Mouse (Mus musculus) thymus, adult 2 months (tissue): ENCODE data around the gene Gm20388. TPM values are rescaled to one million over a fixed set of nuclear protein-coding genes. Genes with fewer than 3 reads are reported as not detected.

Experiments used
- DNase-seq: peaks from one replicate; pipeline ENCODE4 v3.0.0; 2021
- H3K27ac ChIP-seq: fragments of 200-500 bp; 2 replicates; pipeline ENCODE4 v1.5.1; 2012; ENCODE audit warnings: low read length, control low read depth; ENCODE audit not compliant: control insufficient read depth, insufficient read depth
- H3K27me3 ChIP-seq: fragments of 200-500 bp; 2 replicates; pipeline ENCODE4 v1.6.1; 2012; ENCODE audit warnings: mild to moderate bottlenecking, low read length, moderate library complexity, mixed read lengths; ENCODE audit not compliant: control insufficient read depth, insufficient read depth
- H3K36me3 ChIP-seq: fragments of 200-500 bp; 2 replicates; pipeline ENCODE4 v1.6.1; 2012; ENCODE audit warnings: mild to moderate bottlenecking, low read length, moderate library complexity; ENCODE audit not compliant: control insufficient read depth, insufficient read depth
- H3K4me1 ChIP-seq: fragments of 200-500 bp; replicated peaks from 2 replicates; pipeline ENCODE4 v1.6.1; 2012; ENCODE audit warnings: low read length; ENCODE audit not compliant: control insufficient read depth, insufficient read depth
- H3K4me3 ChIP-seq: fragments of 200-500 bp; 2 replicates; pipeline ENCODE4 v1.5.1; 2012; ENCODE audit warnings: mild to moderate bottlenecking, low read length, control low read depth, moderate library complexity; ENCODE audit not compliant: control insufficient read depth, insufficient read depth
- CTCF ChIP-seq: fragments of 200-500 bp; IDR thresholded peaks from 2 replicates; pipeline ENCODE4 v1.5.1; 2012; ENCODE audit warnings: mild to moderate bottlenecking, control low read depth, low read length, moderate library complexity, borderline replicate concordance; ENCODE audit not compliant: control insufficient read depth, poor library complexity, insufficient read depth; ENCODE audit errors: extremely low read depth
- POLR2A ChIP-seq: fragments of 200-500 bp; IDR thresholded peaks from 2 replicates; pipeline ENCODE4 v1.6.1; 2012; ENCODE audit warnings: mild to moderate bottlenecking, low read length, control low read depth, moderate library complexity; ENCODE audit not compliant: control insufficient read depth, poor library complexity, insufficient read depth; ENCODE audit errors: extremely low read depth
- WGBS: fragments of 180-500 bp; shearing (Covaris S2); methylation state at CpG from one replicate; pipeline ENCODE4 v1.1.7; 2018; 5-methylcytosine and 5-hydroxymethylcytosine counted together
- polyA plus RNA-seq: library from polyadenylated mRNA; depleted of rRNA; stranded (reverse); fragments of >200 nt; gene quantifications from 2 replicates; pipeline ENCODE4 v1.2.3, GENCODE M21; 2012

The Gm20388 gene
- polyA plus RNA-seq, 1 experiment, result 103 TPM

DNA sequence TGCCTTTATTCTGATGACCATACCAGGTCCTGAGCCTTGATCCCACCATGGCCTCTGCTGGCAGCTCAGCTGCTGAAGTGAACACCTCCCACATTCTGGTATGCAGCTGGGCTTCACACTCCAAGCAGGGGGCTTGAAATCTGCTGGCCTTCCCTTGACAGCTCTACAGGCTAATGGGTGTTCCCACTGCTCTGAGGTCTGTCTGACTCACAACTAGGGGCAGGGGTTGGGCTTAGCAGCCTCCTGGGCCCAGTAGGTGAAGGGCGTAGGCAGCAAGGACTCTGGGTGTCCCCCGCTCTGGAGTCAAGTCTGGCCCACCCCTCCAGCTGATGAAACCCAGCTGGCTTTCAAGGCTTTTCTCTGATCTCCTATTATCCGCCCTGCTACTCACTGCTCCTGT lies 1550.6 kb downstream of the Gm20388 start:
- H3K4me3 ChIP-seq, result no peak overlapping the region
- H3K27me3 ChIP-seq, result no peaks in the 10 kb centered on the region
- TF ChIP-seq CTCF (no peak), POLR2A (no peak)
- no peak for DNase-seq
- H3K4me1 ChIP-seq, result no peaks in the 10 kb centered on the region
- WGBS, result 80% methylated on average over 3 of the region's 3 CpGs
- no peak overlapping the region for H3K27ac ChIP-seq
- H3K36me3 ChIP-seq, result no peaks in the 10 kb centered on the region

DNA sequence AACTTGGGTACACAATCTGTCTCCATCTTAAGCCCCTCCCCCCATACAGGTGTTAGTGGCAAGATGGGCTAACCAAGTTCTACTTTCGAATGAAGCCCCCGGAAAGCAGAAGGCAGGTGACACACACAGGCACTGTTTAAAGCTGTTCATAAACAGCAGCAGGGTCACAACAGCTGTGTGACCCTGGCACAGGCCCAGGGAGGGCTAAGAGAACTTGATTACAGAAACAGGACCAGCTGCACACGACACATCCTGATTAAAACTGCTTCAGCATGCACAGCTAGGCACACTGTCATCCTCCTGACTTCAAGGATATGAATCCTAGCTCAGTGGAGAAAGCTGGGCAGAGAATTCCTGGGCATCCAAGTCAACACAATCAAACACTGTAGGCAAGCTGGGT lies 1551.5 kb downstream of the Gm20388 start:
- no peaks in the 10 kb centered on the region for H3K27me3 ChIP-seq
- TF ChIP-seq CTCF (no peak), POLR2A (no peak)
- DNase-seq, result no peak
- H3K27ac ChIP-seq, result no peak overlapping the region
- H3K36me3 ChIP-seq, result no peaks in the 10 kb centered on the region
- no peaks in the 10 kb centered on the region for H3K4me1 ChIP-seq
- 57% methylated on average over 3 of the region's 3 CpGs for whole genome bisulfite sequencing
- no peak overlapping the region for H3K4me3 ChIP-seq

DNA sequence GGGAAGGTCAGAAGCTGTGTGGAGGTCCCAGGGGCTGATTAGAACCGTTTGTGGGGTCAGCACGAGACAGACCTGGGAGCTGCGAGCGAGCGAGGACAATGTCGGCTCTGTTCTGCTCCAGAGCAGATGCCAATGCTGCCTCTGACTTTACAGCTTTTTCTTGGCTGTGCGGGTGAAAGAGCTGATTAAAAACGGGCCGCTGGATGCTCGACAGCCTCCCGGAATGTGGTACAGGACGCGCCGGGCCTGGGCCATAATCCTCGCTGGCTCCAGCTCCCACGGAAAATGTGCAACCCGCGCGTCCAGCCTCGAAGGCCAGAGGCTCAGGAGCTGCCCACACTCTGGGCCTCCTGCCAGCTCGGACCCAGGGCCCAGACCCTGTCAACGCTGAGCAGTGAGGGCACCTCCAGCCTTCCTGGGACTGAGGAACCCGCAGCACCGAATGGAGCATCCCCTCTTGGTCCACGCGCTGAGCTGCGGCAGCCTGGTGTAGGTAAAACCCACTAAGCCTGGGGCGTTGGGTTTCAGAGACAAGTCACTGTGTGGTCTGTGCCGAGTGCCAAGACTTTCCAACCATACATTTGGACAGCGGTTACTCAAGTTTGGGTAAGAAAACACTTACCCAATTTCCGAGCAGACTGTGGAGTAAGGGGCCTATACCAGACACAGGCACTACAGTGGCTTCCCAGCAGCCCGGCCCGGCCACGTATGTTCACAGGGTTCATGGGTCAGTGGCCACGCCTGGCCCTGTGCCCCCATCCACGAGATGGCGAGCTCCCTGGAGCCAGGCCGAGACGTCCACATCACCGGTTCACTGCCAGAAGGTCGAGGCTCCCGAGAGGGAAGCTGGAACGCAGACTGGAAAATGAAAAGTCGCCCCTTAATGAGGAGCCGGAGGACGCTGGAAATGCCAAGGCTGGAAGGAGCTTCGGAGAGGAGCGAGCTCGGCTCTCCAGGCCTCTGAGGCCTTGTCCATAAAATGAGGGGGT lies 1557.7 kb downstream of the Gm20388 start:
- TF ChIP-seq POLR2A (no peak), CTCF (no peak)
- Histone ChIP-seq H3K36me3 (no peaks in the 10 kb centered on the region), H3K4me3 (no peak overlapping the region), H3K4me1 (no peaks in the 10 kb centered on the region), H3K27me3 (no peaks in the 10 kb centered on the region), H3K27ac (no peak overlapping the region)
- 95% methylated on average over 49 of the region's 49 CpGs for WGBS
- DNase-seq, result no peak

DNA sequence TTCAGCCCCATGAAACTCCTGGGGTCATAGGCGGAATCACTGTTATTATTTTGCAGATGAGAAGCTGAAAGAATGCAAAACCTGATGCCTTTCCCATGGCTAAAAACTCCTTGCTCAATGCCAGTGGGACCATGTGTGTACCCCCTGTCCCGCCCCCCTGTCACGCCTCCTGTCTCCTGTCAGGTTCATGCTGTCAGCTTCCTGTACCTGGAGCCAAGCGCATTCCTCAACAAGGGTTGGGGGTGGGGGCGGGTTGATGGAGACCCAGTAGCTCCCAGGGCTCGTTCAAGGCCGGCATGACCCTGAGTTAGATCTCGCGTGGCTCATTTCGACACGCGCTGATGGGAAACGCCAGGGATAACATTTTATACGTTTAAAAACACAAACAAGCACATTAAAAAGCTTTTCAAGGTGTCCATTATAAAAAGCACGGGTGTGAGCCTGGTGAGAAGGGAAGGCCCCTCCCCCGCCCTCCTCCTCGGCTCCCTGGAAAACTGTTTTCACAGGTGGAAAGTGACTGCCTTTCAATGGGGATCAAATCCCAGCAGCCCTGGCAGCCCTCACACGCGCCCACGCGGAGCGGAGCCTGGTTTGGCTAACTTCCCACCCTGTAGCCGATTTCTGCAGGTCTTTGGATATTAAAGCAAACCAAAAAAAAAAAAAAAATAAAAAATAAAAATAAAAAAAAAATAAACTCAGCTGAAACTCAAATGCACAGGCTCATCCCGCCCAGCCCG lies 1563.7 kb downstream of the Gm20388 start:
- H3K27me3 ChIP-seq, result 0 out of 2 replicates have a peak, but pooled peaks cover 2% of the 10 kb centered on the region
- no peaks in the 10 kb centered on the region for H3K36me3 ChIP-seq
- TF ChIP-seq CTCF, result no peak
- no peak for TF ChIP-seq POLR2A
- H3K4me3 ChIP-seq, result no peak overlapping the region
- no peak overlapping the region for H3K27ac ChIP-seq
- DNase-seq, result no peak
- H3K4me1 ChIP-seq, result no peaks in the 10 kb centered on the region
- 20% methylated on average over 25 of the region's 25 CpGs for WGBS

DNA sequence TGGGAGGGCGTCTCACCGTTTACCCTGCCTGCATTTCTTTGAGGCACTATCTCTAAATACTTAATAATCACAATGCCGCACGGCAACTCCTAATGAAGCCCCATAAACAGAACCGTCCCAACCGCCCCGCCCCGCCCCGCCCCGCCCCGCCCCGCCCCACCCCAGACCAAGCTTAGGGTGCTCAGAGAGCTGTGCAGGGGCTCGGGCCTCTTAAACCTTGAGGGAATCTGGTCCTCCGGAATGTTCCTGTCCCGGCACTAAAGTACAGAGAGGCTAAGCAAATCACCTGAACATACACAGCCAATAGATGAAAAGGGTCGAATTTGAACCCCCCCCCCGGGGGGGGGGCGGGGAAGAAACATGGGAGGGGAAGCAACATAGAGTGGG lies 1564.2 kb downstream of the Gm20388 start:
- Histone ChIP-seq H3K27me3 (0 out of 2 replicates have a peak, but pooled peaks cover 2% of the 10 kb centered on the region), H3K4me3 (no peak overlapping the region), H3K36me3 (no peaks in the 10 kb centered on the region), H3K27ac (no peak overlapping the region), H3K4me1 (no peaks in the 10 kb centered on the region)
- TF ChIP-seq CTCF, result no peak
- no peak for TF ChIP-seq POLR2A
- DNase-seq, result no peak
- 6% methylated on average over 18 of the region's 18 CpGs for WGBS

DNA sequence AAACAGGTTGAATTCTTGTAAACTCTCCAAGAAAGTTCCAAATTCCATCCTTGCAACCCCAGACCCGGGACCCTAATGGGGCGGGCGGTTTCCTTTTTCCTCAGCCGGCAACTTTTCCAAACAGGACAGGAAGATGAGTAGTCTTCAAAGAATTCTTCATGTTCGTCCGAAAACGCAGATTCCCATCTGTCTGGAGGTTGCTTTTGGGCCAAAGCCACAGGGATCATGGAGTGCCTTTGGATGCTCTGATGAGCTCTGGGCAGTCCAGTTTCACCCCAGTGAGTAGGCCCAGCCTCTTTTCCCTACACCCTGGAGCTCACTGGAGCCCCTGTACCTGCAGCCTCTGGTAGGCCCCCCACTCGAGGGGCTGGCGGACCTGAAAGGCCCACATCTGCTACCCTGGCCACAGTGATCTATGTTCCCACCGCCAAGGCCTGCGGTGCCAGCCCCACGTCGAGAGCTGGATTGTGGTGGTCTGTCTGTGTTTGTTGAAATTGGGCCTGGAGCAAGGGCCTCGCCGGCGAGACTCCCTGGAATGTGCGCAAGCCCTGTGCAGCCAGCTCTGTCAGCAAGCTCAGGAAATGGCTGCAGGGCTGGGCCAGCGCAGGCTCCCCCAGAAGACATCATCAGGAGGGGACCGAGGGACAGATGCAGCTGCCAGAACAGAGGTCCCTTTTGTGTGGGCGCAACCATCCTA lies 1567.4 kb downstream of the Gm20388 start:
- no peaks in the 10 kb centered on the region for H3K4me1 ChIP-seq
- DNase-seq, result no peak
- H3K27me3 ChIP-seq, result 0 out of 2 replicates have a peak, but pooled peaks cover 2% of the 10 kb centered on the region
- H3K36me3 ChIP-seq, result no peaks in the 10 kb centered on the region
- WGBS, result 79% methylated on average over 20 of the region's 20 CpGs
- H3K4me3 ChIP-seq, result no peak overlapping the region
- TF ChIP-seq CTCF (no peak), POLR2A (no peak)
- no peak overlapping the region for H3K27ac ChIP-seq
